Mouse (Mus musculus) G1E-ER4 (cell line): ENCODE data around the gene Fkbp11. TPM values are rescaled to one million over a fixed set of nuclear protein-coding genes. Genes with fewer than 3 reads are reported as not detected.

Experiments used
- GATA1 ChIP-seq: IDR thresholded peaks from one replicate; pipeline ENCODE4 v1.8.0; 2012; ENCODE audit warnings: low read length, inconsistent platforms
- polyA plus RNA-seq: library from polyadenylated mRNA; stranded (reverse); fragments of >175 nt; gene quantifications from 2 replicates; pipeline ENCODE4 v1.2.3, GENCODE M21; 2012

Gene Fkbp11
- polyA plus RNA-seq, result 9.6 and 10.2 TPM in 2 replicates

DNA sequence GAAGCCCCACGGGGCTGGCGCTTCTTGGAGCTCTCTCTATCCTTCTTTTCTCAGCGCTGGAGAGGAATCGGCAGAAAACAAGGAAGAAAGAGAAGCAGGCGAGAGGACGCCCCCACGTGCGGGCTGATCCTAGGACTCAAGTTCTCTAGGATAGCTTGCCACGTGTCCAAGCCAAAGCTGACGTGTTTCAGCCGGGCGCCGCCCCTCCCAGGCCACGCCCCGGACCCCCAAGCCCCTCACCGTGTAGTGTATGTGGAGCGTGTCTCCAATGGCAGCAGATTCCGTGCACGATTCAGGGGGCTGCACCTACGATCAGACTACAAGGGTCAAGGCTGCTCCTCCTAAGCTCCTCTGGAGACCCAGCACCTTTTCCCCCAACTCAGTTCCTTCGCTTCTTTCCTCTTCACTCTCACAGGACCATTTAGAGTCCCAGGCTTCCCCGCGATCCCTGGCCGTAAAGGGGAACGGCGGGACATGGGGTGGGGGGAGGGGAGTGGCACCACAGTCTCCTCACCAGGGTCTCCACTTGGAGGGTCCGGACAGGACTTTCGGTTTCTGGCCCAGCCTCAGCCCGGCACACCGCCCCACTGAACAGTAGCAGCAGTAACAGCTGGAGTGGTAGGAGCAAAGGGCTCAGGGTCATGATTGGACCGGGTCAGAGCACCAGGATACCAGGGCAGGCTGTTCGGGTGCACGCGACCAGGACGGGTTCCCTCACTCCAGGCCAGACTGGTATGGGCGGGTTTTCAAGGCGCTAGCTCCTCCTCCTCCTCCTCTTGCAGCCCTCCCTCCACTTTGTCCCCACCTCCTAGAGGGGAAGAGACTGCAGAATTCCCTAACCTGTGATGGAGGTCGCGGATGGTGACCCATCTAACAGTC, at the start of gene Fkbp11:
Gene Fkbp11 (minus strand): TSS at position 756 of the 879 bp plus-strand sequence.
- TF ChIP-seq GATA1, result no peak

DNA sequence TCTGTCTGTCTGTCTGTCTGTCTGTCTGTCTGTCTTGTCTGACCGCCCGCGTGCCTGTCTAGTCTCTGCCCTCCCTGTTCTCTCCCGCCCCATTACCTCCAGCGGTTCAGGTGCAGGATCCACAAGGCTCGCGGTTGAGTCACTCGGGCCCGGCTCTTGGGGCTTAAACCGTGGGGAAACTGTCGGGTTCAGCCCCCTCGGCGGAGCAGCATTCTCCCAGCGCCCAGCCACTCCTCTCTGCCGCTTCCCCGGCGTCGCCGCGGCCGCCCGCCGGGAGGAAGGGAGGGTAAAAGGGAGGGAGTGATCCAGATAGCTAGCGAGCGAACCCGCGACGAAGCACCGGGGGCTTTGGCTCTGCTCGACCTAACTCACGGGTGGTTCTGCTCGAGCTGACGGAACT, 49.8 kb upstream of the Fkbp11 start, which contains the start of gene Wnt10b:
Gene Wnt10b (minus strand): TSS at position 389 of the 400 bp plus-strand sequence.
- TF ChIP-seq GATA1, result no peak

DNA sequence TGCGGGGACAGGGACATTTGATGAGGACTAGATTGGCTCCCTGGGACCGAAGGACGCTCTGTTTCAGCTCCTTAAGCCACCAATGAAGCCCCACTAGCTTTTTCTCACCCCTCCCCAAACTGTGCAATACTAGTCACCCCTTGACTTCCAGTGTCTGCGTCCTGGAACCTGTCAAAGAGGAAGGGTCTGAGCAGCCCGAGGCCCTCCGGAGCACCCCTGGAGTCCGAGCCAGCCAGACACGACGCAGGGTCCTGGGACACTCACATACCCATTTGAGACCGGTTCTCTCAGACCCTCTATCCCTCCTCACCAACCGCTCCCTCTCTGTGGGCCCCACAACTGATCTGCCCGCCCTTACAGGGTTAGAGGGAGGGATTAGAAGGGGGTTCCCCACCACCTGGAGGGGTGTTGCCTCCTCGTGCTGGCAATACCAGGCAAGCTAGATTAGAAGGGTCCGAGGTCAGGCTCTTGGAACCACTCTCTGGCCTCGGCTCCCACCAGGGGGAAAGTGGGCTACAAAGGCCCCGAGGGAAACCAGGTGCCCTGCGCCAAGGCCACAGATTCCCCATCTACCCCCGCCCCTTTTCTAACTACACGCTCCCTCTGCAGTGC, 49.1 kb upstream of the Fkbp11 start:
- TF ChIP-seq GATA1, result no peak

DNA sequence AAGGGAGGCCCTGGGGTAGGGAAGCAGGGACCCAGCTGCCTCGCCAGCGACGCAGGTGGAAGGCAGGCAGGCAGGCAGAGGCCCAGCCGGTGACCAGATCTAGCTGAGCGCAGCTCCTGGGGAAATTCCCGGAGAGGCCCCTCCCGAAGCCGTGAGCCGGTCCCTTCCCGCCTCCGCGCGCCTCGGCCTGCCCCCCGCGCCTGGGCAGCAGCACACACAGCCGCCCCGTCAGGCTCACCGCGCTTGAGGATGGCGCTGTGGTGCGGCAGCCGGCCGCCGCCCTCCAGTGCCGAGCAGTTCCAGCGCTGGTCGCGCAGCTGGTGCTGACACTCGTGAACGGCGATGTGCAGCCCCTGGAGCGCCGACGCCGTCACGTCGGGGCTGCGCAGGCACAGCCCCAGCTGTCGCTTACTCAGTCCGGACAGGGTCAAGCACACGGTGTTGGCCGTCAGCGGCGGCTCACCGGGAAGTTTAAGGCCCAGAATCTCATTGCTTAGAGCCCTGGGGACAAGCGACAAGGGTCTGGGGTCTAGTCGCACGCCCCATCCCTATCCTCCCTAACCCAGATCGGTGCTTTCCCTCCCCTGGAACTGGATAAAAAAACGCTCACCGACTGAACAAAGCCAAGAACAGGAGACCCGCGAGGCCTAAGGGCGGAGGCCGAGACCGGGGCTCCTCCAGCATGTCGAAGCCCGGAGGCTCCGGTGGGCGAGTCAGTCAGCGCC, 48.4 kb upstream of the Fkbp11 start:
- TF ChIP-seq GATA1, result no peak

DNA sequence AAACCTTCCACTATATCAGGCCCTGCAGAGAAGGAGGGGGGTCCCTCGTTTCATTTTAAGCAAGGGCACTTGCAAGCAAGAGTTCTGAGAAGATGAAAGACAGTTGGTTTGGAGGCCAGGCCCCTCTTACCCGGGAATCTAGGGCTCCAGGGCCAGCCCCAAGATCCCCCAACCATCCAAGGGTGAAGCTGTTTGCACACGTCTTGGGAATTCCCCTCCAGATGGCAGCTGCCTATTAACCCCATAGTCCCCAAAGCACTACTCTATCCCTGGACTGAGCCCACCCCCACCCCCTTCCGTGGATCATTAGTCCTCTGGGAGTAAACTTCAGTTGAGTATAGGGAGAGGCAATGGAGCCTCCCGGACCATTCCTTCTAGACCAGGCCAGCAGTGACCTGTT, 47.5 kb upstream of the Fkbp11 start:
- no peak for TF ChIP-seq GATA1

DNA sequence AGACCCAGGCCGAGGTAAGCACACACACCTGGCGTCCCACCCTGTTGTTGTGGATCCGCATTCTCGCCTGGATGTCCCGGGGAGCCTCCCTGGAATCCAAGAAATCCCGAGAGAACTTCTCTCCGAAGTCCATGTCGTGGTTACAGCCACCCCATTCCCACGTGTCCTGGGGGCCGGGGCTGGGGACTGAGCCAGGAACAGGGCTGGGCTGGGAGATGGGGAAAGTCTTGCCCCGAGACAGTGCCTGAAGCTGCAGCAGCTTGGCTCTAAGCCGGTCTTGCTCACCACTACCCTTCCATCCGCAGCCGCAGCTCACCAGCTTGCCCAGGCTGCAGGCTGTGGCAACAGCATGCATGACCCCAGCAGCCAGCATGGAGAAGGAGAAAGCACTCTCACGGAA, 46.1 kb upstream of the Fkbp11 start:
- TF ChIP-seq GATA1, result no peak

DNA sequence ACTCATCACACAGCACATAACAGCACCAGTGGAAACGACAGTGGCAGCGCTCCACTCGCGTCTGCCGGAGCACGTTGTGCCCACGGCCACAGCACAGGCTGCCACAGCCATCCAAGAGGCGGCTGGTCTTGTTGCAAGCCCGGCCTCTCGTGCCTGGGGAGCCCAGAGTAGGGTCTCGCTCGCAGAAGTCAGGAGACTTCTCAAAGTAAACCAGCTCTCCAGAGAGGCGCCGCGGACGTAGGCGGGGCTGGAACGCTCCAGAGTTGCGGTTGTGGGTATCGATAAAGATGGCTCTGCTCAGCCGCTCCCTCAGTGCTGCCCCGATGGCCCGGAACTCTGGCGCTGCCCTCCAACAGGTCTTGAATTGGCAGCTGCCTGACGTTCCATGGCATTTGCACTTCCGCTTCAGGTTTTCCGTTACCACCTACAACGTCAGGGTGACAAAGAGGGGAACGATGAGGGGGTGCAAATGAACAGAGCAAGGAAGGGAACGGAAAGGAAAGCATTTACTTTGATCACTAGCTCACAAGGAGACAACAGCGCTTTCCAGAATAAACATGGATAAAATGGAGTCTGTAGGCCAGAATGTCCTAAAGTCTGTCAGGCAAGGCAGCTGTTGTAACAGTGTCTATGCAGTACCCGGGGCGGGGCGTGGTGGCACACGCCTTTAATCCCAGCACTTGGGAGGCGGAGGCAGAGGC, 44.7 kb upstream of the Fkbp11 start:
- no peak for TF ChIP-seq GATA1

DNA sequence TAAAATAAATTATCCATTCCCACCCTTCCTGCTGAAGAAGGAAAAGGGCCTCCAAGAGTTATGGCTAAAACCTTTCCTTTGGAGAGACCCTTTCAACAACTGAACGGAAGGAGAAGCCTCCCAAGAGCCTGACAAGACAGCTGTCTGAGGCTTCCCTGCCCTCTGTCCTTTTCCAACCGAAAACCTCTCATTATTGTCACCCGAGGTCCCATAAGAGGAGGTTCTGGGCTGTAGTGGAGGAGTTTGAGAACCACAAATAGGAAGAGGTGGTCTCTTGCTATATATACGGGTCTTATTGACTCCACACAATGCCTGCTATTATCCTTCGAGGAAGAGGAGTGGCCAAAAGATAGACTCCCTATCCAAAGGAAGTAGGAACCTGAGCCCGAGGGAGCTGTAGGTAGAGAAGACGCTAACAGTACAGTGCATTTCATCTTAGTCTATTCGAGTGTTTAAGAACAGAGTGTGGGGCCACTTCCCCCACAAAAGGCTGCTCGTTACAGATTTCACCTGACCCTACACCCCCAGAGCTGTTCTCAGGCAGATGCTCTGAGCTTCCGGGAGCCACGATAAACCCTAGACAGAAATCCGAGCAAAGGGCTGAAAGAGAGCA, 43.9 kb upstream of the Fkbp11 start:
- TF ChIP-seq GATA1, result no peak

DNA sequence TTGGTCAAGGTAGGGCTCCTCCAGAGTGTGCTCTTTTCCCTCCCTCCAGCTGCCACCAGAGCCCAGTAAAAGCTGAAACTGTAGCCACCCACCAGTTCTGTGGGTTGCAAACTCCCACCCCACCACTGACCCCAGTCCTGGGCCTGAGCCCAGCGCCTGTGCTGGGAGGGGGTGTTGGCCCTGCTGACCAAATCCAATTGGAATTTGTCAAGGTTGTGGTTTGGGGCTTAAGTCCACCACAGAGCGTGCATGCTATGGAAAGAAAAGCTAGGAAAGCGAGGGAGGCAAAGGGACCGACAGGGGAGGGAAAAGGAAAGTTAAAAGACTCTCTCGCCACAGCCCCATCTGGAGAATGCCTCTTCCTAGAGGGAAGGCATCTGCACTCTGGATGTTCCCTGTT, 40.3 kb upstream of the Fkbp11 start:
- no peak for TF ChIP-seq GATA1

DNA sequence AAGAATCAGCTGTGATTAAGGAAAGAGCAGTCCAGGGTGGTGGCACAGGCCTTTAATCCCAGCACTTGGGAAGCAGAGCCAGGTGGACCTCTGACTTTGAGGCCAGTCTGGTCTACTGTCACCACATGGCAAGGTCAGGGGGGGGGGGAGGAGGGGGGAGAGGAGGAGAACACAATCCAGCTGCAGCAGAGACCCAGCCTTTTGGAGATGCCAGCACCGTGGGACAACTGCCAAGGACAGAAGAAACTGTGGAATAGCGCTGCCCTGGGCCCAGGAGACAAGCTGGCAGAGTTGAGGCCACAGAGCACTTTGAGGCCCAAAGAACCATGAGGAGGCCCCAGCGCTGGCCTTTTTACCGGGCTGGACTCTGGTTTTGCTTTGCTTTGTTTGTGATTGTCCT, 37.9 kb upstream of the Fkbp11 start:
- no peak for TF ChIP-seq GATA1

DNA sequence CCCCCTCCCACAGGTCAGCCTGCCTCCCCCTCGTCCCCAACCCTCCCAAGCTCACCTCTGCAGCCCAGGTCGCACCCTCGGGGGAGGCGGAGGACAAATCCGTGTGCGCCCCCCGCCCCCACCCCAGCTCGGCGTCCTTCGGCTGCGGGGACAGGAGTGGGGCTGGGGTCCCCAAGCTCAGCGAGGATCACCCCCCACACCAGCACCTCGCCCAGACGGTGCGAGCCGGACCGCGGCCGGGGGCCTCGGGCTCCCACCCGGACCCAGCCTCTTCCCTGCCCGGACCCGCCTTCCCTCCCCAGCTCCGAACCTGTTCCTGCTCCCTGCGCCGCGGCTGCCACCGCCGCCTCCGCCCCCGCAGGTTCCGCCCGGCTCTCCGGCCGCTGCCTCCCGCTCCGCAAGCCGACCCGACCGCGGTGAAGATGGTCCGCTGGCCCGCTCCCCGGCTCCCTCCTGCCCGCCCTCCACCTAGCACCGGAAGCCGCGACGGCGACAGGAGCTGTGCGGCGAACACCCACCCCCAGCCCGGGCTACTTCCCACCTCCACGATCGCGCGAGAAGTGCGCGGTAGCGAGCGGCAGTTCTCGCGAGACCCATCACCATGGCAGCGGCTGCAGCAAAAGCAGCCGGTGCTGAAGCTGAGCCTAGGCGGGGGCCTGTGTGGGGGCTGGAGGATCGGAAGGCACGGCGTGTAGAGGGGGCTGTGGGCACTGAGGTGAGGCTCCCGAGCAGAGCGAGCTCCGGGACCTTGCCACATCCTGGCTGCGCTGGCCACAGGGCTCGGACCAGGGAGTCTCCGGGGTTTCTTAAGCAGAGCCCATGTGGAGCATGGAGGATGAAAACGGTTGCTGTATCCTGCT, 34.9 kb upstream of the Fkbp11 start, which contains the start of gene Arf3:
Gene Arf3 (minus strand): TSS at position 545 of the 860 bp plus-strand sequence.
- no peak for TF ChIP-seq GATA1

DNA sequence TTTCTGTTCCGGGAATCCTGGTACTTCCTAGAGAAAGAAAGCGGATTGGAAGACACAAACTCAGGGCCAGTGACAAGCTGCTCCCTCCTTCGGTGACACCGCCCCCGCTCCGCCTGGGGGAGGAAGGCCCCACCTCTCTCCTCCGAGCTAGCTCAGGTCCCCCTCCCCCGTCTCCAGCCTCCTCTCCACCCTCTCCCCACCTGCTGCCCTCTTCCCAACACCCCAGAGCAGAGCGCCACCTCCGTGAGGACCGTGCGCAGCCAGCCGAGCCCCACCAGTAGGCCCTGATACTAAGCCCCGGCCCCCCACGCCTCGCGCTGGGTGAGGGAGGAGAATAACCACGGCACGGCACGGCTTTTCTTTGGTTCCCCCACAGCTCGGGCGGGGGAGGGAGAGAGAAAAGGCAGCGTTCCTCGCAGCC, 34.2 kb upstream of the Fkbp11 start:
- no peak for TF ChIP-seq GATA1

DNA sequence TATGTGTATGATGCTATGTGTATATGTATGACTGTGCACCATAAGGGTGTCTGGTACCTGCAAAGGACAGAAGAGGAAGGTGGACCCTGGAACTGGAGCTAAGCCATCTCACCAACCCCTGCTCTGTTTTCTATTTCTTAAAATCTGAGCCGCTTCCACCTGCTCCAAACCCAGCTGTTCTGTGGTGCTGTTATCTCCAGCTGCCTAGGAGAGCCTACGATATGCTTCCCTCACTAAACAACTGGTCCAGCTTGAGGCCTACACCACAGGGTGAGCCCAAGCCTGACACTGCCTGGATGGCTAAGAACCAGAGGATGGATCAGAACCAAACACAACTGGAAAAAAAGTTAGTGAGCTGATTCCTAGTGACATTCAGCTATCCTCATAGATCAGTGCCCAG, 26.1 kb upstream of the Fkbp11 start:
- TF ChIP-seq GATA1, result no peak

DNA sequence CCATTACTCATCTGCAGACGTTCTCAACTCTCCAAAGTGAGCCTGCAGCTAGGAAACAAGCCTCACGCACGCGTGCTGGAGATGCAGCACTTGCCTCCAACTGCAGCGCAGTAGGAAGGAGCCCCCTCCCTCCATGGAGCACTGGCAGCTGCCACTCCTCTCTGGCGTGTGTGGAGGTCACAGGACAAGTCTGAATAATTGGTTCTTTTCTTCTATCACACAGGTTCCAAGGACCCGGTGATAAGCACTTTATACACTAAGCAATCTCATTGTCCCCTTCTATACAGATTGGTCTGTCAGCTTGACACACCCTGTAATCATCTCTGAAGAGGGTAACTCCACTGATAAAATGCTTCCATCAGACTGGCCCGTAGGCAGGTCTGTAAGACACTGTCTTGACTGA, 25.0 kb upstream of the Fkbp11 start:
- no peak for TF ChIP-seq GATA1
